Mouse (Mus musculus) brain, embryonic 14.5 days (tissue): ENCODE data around the gene Cenpt.

ENCODE experiments used
- CTCF ChIP-seq: fragments of 200-500 bp; IDR thresholded peaks from 2 replicates; pipeline ENCODE4 v1.5.1; 2012; ENCODE audit warnings: inconsistent platforms, mild to moderate bottlenecking, moderate library complexity, borderline replicate concordance; ENCODE audit not compliant: insufficient read depth, insufficient read length; ENCODE audit errors: extremely low read depth
- POLR2A ChIP-seq: fragments of 200-500 bp; IDR thresholded peaks from 2 replicates; pipeline ENCODE4 v1.6.1; 2012; ENCODE audit warnings: mild to moderate bottlenecking, inconsistent platforms, borderline replicate concordance; ENCODE audit not compliant: poor library complexity, insufficient read depth, insufficient read length, severe bottlenecking; ENCODE audit errors: extremely low read depth

- TF ChIP-seq POLR2A: no peak
- no peak for TF ChIP-seq CTCF
These were observed 2.4 kb upstream of the Cenpt start for GRCm38 (mm10) chr8:105855248-105856167.
